Mouse (Mus musculus) hindbrain, embryonic 15.5 days (tissue): ENCODE data around the gene Commd8. TPM values are rescaled to one million over a fixed set of nuclear protein-coding genes. Genes with fewer than 3 reads are reported as not detected.

Experiments
- ATAC-seq: fragments of 200-750 bp; cut with Nextera tagmentation; 2 replicates; pipeline ENCODE4 v1.8.0; 2017; ENCODE audit warnings: low read depth, moderate number of reproducible peaks, moderate TSS enrichment; ENCODE audit not compliant: low FRiP score
- H3K27ac ChIP-seq: fragments of 300-500 bp; sonication (generic); replicated peaks from 2 replicates; pipeline ENCODE4 v1.5.1; 2015; ENCODE audit warnings: mild to moderate bottlenecking, inconsistent platforms
- H3K27me3 ChIP-seq: fragments of 300-500 bp; sonication (generic); 2 replicates; pipeline ENCODE4 v1.6.1; 2015; ENCODE audit warnings: control low read depth, inconsistent platforms
- H3K36me3 ChIP-seq: fragments of 300-500 bp; sonication (generic); 2 replicates; pipeline ENCODE4 v1.6.1; 2015; ENCODE audit warnings: control low read depth, inconsistent platforms
- H3K4me1 ChIP-seq: fragments of 300-500 bp; sonication (generic); replicated peaks from 2 replicates; pipeline ENCODE4 v1.6.1; 2015; ENCODE audit warnings: control low read depth, inconsistent platforms
- H3K4me2 ChIP-seq: fragments of 300-500 bp; sonication (generic); 2 replicates; pipeline ENCODE4 v1.6.1; 2015; ENCODE audit warnings: moderate library complexity, mild to moderate bottlenecking, inconsistent platforms
- H3K4me3 ChIP-seq: fragments of 300-500 bp; sonication (generic); 2 replicates; pipeline ENCODE4 v1.5.1; 2015; ENCODE audit warnings: mild to moderate bottlenecking, inconsistent platforms
- H3K9ac ChIP-seq: fragments of 300-500 bp; sonication (generic); 2 replicates; pipeline ENCODE4 v1.6.1; 2015; ENCODE audit warnings: inconsistent platforms
- H3K9me3 ChIP-seq: fragments of 300-500 bp; sonication (generic); 2 replicates; pipeline ENCODE4 v1.6.1; 2016; ENCODE audit warnings: control low read depth, inconsistent platforms
- WGBS: fragments of 180-500 bp; shearing (Covaris S2); methylation state at CpG from one replicate; pipeline ENCODE4 v1.1.7; 2015; 5-methylcytosine and 5-hydroxymethylcytosine counted together
- polyA plus RNA-seq: library from polyadenylated mRNA; unstranded; fragments of >200 nt; fragmentation: Nextera tagmentation; extraction: Ambion mirVana; gene quantifications from 2 replicates; pipeline ENCODE4 v1.2.1, GENCODE M21; 2015

Commd8 gene
- polyA plus RNA-seq, 1 experiment from 2014 or later = 135 TPM

DNA sequence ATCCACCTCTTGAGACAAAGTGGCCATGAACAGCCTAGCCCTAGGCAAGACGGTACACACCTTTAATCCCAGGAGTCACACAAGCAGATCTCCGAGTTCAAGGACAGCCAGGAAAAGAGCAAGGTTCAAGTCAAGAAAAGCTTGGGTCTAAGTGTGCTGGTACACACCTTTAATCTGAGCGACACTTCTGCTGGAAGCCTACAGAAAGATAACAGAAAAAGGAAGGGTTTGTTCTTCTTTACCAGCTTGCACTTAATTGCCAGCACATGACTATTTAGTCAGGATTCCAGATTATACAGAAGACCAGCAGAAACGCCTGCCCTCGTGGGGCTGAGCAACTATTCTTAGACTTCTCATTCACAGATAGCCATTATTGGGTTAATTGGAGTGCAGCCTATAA lies 23.9 kb upstream of the Commd8 start:
- Histone ChIP-seq H3K4me1 (no peaks in the 10 kb centered on the region), H3K27me3 (no peaks in the 10 kb centered on the region), H3K36me3 (no peaks in the 10 kb centered on the region), H3K4me2 (no peak overlapping the region), H3K27ac (no peak overlapping the region), H3K4me3 (no peak overlapping the region), H3K9me3 (no peaks in the 10 kb centered on the region), H3K9ac (no peak overlapping the region)
- 93% methylated on average over 5 of the region's 5 CpGs for WGBS
- no peak for ATAC-seq

DNA sequence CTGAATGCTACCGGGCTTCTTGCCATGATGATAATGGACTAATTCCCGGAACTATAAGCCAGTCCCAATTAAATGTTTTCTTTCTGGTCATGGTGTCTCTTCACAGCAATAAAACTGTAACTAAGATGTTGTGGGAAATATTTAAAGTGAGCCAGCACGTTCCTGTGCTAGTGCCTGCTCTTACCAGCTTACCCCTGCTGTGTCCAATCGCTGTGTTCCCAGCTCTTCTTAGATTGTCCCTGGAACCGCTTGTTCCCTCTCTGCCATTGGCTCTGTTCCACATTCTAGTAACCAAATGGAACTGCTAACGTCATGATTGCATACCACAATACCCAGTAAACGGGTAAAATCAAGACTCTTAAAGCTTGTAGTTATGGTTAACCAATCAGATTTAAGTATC lies 23.2 kb upstream of the Commd8 start:
- no peak for ATAC-seq

DNA sequence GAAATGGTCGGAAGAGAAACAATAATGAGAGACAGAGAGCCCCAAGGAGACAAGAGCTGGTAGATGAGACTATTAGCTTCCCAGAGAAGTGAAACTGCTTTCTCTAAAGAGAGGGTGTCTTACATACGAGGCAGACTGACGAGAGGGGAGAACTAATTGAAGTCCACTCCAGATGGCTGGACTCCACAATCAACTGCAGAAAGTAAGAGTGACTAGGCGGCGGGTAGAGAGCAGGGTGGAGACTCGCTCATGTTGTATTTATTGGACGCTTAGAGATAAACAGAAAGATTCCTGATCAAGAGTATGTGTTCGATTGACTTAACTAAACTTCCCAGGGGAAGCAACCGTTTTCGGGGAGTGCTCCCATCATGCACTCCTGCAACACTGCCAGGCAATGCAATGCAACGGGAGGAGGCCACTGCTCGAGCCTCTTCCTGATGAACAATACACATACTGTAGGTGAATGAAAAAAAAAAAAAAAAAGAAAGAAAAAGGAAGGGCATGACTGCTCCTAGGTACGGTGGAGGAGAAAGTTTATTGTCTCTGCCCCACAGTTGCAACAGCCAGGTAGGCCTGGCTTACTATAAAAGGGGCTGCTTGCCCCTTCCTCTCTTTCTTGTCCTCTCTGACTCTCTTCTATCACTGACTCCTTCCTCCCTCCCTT lies 16.6 kb upstream of the Commd8 start:
- no peak overlapping the region for H3K9ac ChIP-seq
- 87% methylated on average over 13 of the region's 13 CpGs for WGBS

More for the DNA sequence above, 23.2 kb upstream of the Commd8 start:
- Histone ChIP-seq H3K36me3 (no peaks in the 10 kb centered on the region), H3K9ac (no peak overlapping the region), H3K27ac (no peak overlapping the region), H3K4me3 (no peak overlapping the region), H3K9me3 (no peaks in the 10 kb centered on the region), H3K4me2 (no peak overlapping the region), H3K27me3 (no peaks in the 10 kb centered on the region), H3K4me1 (no peaks in the 10 kb centered on the region)
- WGBS = 77% methylated on average over 7 of the region's 7 CpGs

DNA sequence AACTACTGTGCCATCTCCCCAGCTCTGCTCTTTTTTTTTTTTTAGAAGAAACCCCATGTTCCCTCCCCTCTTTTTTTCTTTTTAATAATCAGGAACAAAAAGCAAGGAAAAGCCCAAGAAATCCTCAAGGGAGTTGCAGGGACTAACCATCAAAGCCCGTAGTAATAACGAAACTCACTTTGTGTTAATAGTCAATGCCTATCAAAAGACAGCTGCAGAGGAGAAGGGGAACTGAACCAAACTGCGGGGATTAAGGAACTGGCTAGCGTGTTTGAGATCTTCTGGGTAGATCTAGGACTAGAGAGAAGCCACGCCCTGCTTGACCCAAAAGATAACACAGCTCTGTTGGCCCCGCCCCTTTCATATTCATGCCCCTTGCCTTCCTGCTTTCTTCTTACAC lies 15.9 kb upstream of the Commd8 start:
- Histone ChIP-seq H3K4me3 (no peak overlapping the region), H3K9me3 (no peaks in the 10 kb centered on the region), H3K4me1 (no peaks in the 10 kb centered on the region), H3K27me3 (no peaks in the 10 kb centered on the region), H3K9ac (no peak overlapping the region), H3K36me3 (no peaks in the 10 kb centered on the region), H3K4me2 (no peak overlapping the region), H3K27ac (no peak overlapping the region)
- 88% methylated on average over 6 of the region's 6 CpGs for WGBS
- ATAC-seq = no peak

More for the DNA sequence above, 16.6 kb upstream of the Commd8 start:
- no peak overlapping the region for H3K27ac ChIP-seq
- H3K4me3 ChIP-seq = no peak overlapping the region
- H3K4me1 ChIP-seq = no peaks in the 10 kb centered on the region
- no peaks in the 10 kb centered on the region for H3K27me3 ChIP-seq
- ATAC-seq = no peak
- H3K36me3 ChIP-seq = no peaks in the 10 kb centered on the region
- H3K4me2 ChIP-seq = no peak overlapping the region
- H3K9me3 ChIP-seq = no peaks in the 10 kb centered on the region

DNA sequence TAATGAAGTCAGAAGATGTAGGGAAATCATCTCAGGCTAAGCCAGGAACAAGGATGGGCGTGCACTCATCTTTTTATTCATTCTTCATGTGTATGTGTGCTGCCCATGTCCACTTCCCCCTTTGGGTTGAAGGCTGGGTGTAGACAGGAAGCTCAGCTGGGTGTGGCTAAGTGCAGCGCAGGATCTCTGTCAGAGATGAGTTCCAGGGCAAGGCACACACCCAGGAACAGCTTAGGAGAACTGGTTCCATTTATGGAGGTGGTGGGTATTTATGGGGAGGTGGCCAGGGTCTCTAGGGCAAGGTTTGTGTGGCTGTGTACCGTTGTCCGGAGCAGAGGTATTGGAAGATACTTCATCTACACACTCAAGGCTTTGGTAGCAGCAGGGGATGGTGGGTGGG lies 14.8 kb upstream of the Commd8 start:
- Histone ChIP-seq H3K27ac (no peak overlapping the region), H3K4me3 (no peak overlapping the region), H3K9ac (no peak overlapping the region), H3K4me1 (no peaks in the 10 kb centered on the region), H3K27me3 (no peaks in the 10 kb centered on the region), H3K9me3 (no peaks in the 10 kb centered on the region), H3K4me2 (no peak overlapping the region), H3K36me3 (no peaks in the 10 kb centered on the region)
- 87% methylated on average over 4 of the region's 4 CpGs for WGBS
- no peak for ATAC-seq

DNA sequence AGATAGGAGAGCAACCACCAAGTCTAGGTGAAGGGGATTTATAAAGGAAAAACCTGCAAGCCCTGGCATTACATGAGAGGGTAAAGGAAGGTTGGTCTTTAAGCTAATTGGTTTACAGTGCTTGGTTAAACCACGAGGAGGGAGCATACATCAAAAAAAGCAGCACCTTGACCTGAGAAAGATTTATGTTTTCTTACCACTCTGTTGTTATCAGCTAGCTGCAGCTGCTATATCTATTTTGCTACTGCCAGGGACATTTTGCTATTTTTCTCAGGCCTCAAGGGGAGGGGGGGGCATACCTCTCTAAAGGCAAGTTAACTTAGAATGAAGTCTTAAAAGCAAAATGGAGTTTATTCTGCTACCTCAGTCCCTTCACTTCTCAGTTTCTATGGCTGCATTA lies 13.2 kb upstream of the Commd8 start:
- no peak for ATAC-seq
- no peak overlapping the region for H3K9ac ChIP-seq
- no peak overlapping the region for H3K4me3 ChIP-seq
- H3K27me3 ChIP-seq = no peaks in the 10 kb centered on the region
- no peaks in the 10 kb centered on the region for H3K9me3 ChIP-seq
- no peaks in the 10 kb centered on the region for H3K4me1 ChIP-seq
- no peaks in the 10 kb centered on the region for H3K36me3 ChIP-seq
- H3K4me2 ChIP-seq = no peak overlapping the region
- no peak overlapping the region for H3K27ac ChIP-seq
- WGBS = 74% methylated on average over 1 of the region's 1 CpGs

DNA sequence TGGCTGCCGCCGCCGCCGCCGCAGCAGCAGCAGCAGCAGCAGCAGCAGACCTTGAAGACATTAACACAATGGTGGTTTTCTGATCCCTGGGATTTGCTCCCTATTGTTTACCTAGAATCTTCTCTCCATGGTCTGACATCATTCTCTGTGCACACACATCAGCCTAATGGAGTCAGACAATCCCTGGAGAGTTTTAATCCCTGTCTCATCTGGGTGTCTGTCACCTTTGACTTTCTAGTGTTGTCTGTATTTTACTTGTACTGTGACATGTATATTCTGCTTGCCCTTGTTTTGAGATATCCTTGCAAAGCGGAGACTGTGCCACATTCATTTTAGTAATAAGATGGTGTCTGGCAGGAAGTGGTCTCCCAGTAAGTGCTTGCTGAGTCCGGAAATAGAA lies 7.5 kb upstream of the Commd8 start:
- Histone ChIP-seq H3K9me3 (no peaks in the 10 kb centered on the region), H3K36me3 (no peaks in the 10 kb centered on the region), H3K27me3 (no peaks in the 10 kb centered on the region), H3K9ac (0 out of 2 replicates have a peak overlapping the region, but pooled peaks have one; percentile 11), H3K27ac (peak overlapping the region; percentile 72), H3K4me2 (peak overlapping the region; percentile 31; the same call in 1 of the 2 replicates), H3K4me1 (peaks cover 8% of the 10 kb centered on the region), H3K4me3 (peak overlapping the region; percentile 2; the same call in 1 of the 2 replicates)
- 11% methylated on average over 7 of the region's 7 CpGs for WGBS
- ATAC-seq = peak; percentile 59; the same call in 1 of the 2 replicates

DNA sequence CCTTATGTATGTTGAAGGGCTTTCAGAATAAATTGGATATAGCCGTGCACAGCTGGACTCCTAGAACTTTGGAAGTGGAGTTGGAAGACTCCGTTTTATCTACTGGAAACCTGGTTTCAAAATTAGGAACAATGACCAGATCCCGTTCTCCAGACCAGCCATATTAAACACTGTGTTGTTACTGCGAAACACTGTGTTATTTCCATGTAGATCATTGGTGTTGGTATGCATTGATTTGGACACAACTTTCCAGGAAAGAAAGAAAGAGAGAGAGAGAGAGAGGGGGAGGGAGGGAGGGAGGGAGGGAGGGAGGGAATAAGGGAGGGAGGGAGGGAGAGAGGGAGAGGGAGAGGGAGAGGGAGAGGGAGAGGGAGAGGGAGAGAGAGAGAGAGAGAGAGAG lies 7.1 kb upstream of the Commd8 start:
- H3K4me3 ChIP-seq = no peak overlapping the region
- no peaks in the 10 kb centered on the region for H3K9me3 ChIP-seq
- H3K27me3 ChIP-seq = no peaks in the 10 kb centered on the region
- 71% methylated on average over 4 of the region's 4 CpGs for WGBS
- H3K4me1 ChIP-seq = peaks cover 8% of the 10 kb centered on the region
- H3K36me3 ChIP-seq = no peaks in the 10 kb centered on the region
- H3K27ac ChIP-seq = no peak overlapping the region
- H3K4me2 ChIP-seq = peak overlapping the region; percentile 31; the same call in 1 of the 2 replicates
- H3K9ac ChIP-seq = no peak overlapping the region
- ATAC-seq = no peak

DNA sequence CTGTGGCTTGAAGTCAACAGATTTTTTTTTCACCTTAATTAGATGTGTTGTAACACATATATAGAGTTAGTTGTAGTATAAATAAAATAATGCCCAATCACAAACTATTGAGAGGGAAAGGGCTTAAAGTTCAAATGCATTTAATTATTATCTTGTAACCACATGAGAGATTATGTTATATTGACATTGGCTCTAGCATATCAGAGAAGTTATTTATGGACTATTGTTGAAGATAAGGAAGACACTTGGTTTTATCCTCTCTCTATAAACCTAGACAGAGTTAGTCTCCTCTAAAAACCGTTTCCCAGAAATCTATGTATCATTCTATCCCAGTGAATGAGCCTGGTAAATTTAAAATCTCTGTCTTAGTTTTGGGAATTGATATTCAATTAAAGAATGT lies 5.5 kb upstream of the Commd8 start:
- Histone ChIP-seq H3K4me1 (peaks cover 8% of the 10 kb centered on the region), H3K36me3 (no peaks in the 10 kb centered on the region), H3K4me2 (no peak overlapping the region), H3K27ac (no peak overlapping the region), H3K9me3 (no peaks in the 10 kb centered on the region), H3K9ac (no peak overlapping the region), H3K4me3 (no peak overlapping the region), H3K27me3 (no peaks in the 10 kb centered on the region)
- ATAC-seq = no peak
- 83% methylated on average over 1 of the region's 1 CpGs for WGBS

DNA sequence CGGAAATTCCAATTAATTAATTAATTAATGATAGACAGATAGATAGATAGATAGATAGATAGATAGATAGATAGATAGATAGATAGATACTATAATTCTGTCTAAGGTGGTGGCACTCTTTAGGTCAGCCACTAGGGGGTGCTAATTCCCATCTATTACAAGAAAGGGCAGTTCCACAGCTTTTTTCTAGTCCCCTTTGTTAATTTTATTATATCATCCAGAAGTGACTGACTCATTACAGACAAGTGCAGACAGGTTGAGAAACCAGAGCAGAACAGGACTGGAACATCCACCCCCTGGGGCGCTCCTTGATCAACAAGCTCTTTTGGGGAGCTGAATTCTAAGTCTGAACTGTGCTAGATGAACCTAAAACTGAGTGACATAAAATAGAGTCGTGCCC lies 4.7 kb upstream of the Commd8 start:
- ATAC-seq = no peak
- H3K4me3 ChIP-seq = no peak overlapping the region
- H3K27ac ChIP-seq = no peak overlapping the region
- H3K36me3 ChIP-seq = no peaks in the 10 kb centered on the region
- no peak overlapping the region for H3K9ac ChIP-seq
- H3K4me1 ChIP-seq = peaks cover 8% of the 10 kb centered on the region
- no peaks in the 10 kb centered on the region for H3K27me3 ChIP-seq
- no peaks in the 10 kb centered on the region for H3K9me3 ChIP-seq
- WGBS = 35% methylated on average over 3 of the region's 3 CpGs
- no peak overlapping the region for H3K4me2 ChIP-seq

DNA sequence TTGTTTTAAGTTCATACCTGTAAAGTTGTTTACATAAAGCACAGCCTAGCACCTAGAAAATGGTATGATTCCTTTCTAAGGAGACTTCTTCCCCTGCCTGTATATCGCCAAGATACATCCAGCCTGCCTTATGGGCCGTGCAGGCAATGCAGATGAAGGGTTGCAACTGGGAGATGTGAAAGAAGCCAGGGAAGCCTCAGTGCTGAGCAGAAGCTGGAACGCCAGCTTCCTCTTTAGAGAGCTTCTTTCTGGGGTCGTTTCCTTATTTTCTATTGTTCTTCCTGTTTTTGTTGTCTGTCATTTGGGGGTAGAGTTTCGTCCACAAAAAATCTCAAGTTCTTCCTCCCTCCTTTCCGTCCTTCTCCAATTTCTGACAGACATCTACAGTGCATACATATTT lies 2.1 kb upstream of the Commd8 start:
- no peak overlapping the region for H3K4me2 ChIP-seq
- ATAC-seq = no peak
- WGBS = 81% methylated on average over 6 of the region's 6 CpGs
- H3K27me3 ChIP-seq = no peaks in the 10 kb centered on the region
- peaks cover 12% of the 10 kb centered on the region for H3K4me1 ChIP-seq
- H3K36me3 ChIP-seq = no peaks in the 10 kb centered on the region
- no peak overlapping the region for H3K9ac ChIP-seq
- H3K27ac ChIP-seq = no peak overlapping the region
- no peak overlapping the region for H3K4me3 ChIP-seq
- no peaks in the 10 kb centered on the region for H3K9me3 ChIP-seq

DNA sequence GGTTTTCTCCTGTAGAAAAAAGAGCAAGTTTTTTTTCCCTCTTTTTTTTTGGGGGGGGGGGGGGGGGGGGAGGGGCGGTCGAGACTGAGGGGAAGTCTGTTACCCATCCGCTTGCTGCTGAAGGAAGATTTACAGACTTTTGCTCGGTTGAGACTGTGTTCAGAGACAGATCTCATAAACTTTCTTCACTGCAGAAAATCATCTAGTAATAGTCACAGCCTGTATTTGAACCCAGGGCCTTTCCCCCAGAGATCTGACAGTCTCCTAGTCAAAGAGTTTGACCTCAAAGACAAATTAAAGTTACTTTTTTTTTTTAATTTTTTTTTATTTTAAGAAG lies 264 bp upstream of the Commd8 start:
- Histone ChIP-seq H3K27ac (0 out of 2 replicates have a peak overlapping the region, but pooled peaks have one; percentile 48), H3K4me1 (peaks cover 17% of the 10 kb centered on the region), H3K9ac (no peak overlapping the region), H3K36me3 (no peaks in the 10 kb centered on the region), H3K4me2 (peak overlapping the region; percentile 80), H3K9me3 (no peaks in the 10 kb centered on the region), H3K4me3 (peak overlapping the region; percentile 73), H3K27me3 (no peaks in the 10 kb centered on the region)
- ATAC-seq = peak; percentile 76; the same call in 1 of the 2 replicates
- WGBS = 0% methylated on average over 4 of the region's 4 CpGs

DNA sequence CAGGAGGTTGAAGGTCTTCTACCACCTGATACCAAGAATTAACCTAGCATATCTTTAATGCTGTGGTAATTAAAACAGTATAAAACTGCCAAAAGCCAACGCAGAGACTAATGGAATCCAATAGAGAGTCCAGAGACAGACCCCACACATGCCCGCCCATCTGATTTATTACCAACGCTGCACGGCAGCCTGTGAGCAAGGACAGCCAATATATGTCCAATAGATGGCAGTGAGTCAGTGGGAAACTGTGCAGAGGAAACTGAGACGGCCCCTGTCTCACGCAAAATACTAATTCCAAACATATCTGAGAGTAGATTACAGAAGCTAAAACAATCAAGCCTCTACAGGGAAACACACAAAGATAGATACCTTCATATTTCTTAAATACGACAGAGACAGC lies 3.6 kb downstream of the Commd8 start:
- Histone ChIP-seq H3K4me1 (peaks cover 17% of the 10 kb centered on the region), H3K9me3 (no peaks in the 10 kb centered on the region), H3K27me3 (no peaks in the 10 kb centered on the region), H3K36me3 (peaks cover 25% of the 10 kb centered on the region), H3K27ac (no peak overlapping the region), H3K4me3 (no peak overlapping the region), H3K9ac (no peak overlapping the region), H3K4me2 (no peak overlapping the region)
- no peak for ATAC-seq
- 74% methylated on average over 7 of the region's 7 CpGs for WGBS
